Mouse (Mus musculus) CH12.LX (cell line): ENCODE results near the gene Hist2h2aa2. TPM values are rescaled to one million over a fixed set of nuclear protein-coding genes. Genes with fewer than 3 reads are reported as not detected.
"Not testable (repeated sequence)": the region's sequence is repeated elsewhere in the genome, so short reads cannot be mapped to it uniquely, and the experiment has no call there.

ENCODE experiments used
- DNase-seq: peaks from one replicate; pipeline ENCODE4 v3.0.0-alpha.2; 2013; ENCODE audit errors: extremely low read depth
- H3K27ac ChIP-seq: 2 replicates; pipeline ENCODE4 v1.5.1; 2012; ENCODE audit warnings: low read depth, mild to moderate bottlenecking, control low read depth, moderate library complexity; ENCODE audit not compliant: insufficient read depth
- H3K27me3 ChIP-seq: replicated peaks from 2 replicates; pipeline ENCODE3; 2012; ENCODE audit warnings: inconsistent platforms
- H3K36me3 ChIP-seq, 2 experiments: replicated peaks in 1 of 2; 2 replicates each; pipeline versions ENCODE3 to v1.6.1; 2012; ENCODE audit warnings: inconsistent platforms in 1 of 2, low read length in 1 of 2, mild to moderate bottlenecking in 1 of 2, mixed read lengths in 1 of 2, moderate library complexity in 1 of 2; ENCODE audit not compliant: control insufficient read depth in 1 of 2, insufficient read depth in 1 of 2
- H3K4me1 ChIP-seq, 2 experiments: 2 replicates each; pipeline ENCODE4 v1.6.1; 2012; ENCODE audit warnings: inconsistent platforms in 1 of 2, moderate library complexity in 1 of 2; ENCODE audit not compliant: insufficient read depth in 2 of 2, control insufficient read depth in 1 of 2
- H3K4me2 ChIP-seq: 2 replicates; pipeline ENCODE4 v1.6.1; 2012; ENCODE audit warnings: low read depth, mild to moderate bottlenecking, control low read depth; ENCODE audit not compliant: poor library complexity, insufficient read depth, severe bottlenecking
- H3K4me3 ChIP-seq, 3 experiments: fragments of 150-350 bp in 1 of 3; sonication (generic) in 1 of 3; replicated peaks in 1 of 3; 2 replicates each; pipeline versions ENCODE3 to v1.5.1; 2011 to 2012; ENCODE audit warnings: low read depth in 2 of 3, low read length in 2 of 3, mild to moderate bottlenecking in 2 of 3, moderate library complexity in 2 of 3, control low read depth in 1 of 3, improper control_type of control experiment in 1 of 3, inconsistent platforms in 1 of 3, mixed read lengths in 1 of 3; ENCODE audit not compliant: poor library complexity in 1 of 3
- H3K79me2 ChIP-seq: replicated peaks from 2 replicates; pipeline ENCODE4 v1.6.1; 2012; ENCODE audit warnings: mild to moderate bottlenecking, moderate library complexity; ENCODE audit not compliant: control insufficient read depth, poor library complexity, insufficient read depth, severe bottlenecking; ENCODE audit errors: extremely low read depth
- H3K9ac ChIP-seq: 2 replicates; pipeline ENCODE4 v1.6.1; 2012; ENCODE audit warnings: low read depth, mild to moderate bottlenecking, control low read depth, moderate library complexity; ENCODE audit not compliant: insufficient read depth
- H3K9me3 ChIP-seq: replicated peaks from 2 replicates; pipeline ENCODE3; 2012; ENCODE audit warnings: low read length, inconsistent platforms, mixed read lengths
- BHLHE40 ChIP-seq: IDR thresholded peaks from 2 replicates; pipeline ENCODE4 v1.6.1; 2011; ENCODE audit warnings: mild to moderate bottlenecking, low read depth, low read length, improper control_type of control experiment
- ELF1 ChIP-seq: IDR thresholded peaks from 2 replicates; pipeline ENCODE4 v1.6.1; 2014; ENCODE audit warnings: low read depth, mild to moderate bottlenecking, inconsistent platforms, low read length, improper control_type of control experiment
- HCFC1 ChIP-seq: IDR thresholded peaks from 2 replicates; pipeline ENCODE4 v1.6.1; 2012; ENCODE audit warnings: low read depth, mild to moderate bottlenecking, inconsistent platforms, low read length, improper control_type of control experiment
- MXI1 ChIP-seq: IDR thresholded peaks from 2 replicates; pipeline ENCODE4 v1.6.1; 2011; ENCODE audit warnings: mild to moderate bottlenecking, low read depth, low read length, improper control_type of control experiment
- NELFE ChIP-seq: IDR thresholded peaks from 2 replicates; pipeline ENCODE4 v1.6.1; 2011; ENCODE audit warnings: low read depth, low read length, improper control_type of control experiment
- NRF1 ChIP-seq: IDR thresholded peaks from 2 replicates; pipeline ENCODE4 v1.6.1; 2014; ENCODE audit warnings: low read depth, mild to moderate bottlenecking, inconsistent platforms, low read length, improper control_type of control experiment, moderate library complexity
- POLR2A ChIP-seq: IDR thresholded peaks from 2 replicates; pipeline ENCODE4 v1.6.1; 2011; ENCODE audit warnings: low read depth, mild to moderate bottlenecking, improper control_type of control experiment, low read length
- POLR2AphosphoS2 ChIP-seq: IDR thresholded peaks from 2 replicates; pipeline ENCODE4 v1.6.1; 2011; ENCODE audit warnings: low read depth, low read length, improper control_type of control experiment
- TBP ChIP-seq: conservative IDR thresholded peaks from 2 replicates; pipeline ENCODE4 v1.6.1; 2011; ENCODE audit warnings: low read depth, low read length, improper control_type of control experiment
- TCF12 ChIP-seq: IDR thresholded peaks from 2 replicates; pipeline ENCODE4 v1.6.1; 2014; ENCODE audit warnings: low read depth, mild to moderate bottlenecking, inconsistent platforms, low read length, improper control_type of control experiment
- ZMIZ1 ChIP-seq: IDR thresholded peaks from 2 replicates; pipeline ENCODE4 v1.6.1; 2012; ENCODE audit warnings: low read depth, mild to moderate bottlenecking, inconsistent platforms, low read length, improper control_type of control experiment
- ZNF384 ChIP-seq: IDR thresholded peaks from 2 replicates; pipeline ENCODE4 v1.6.1; 2012; ENCODE audit warnings: low read depth, low read length, improper control_type of control experiment, inconsistent platforms
- dilution Hi-C: fragments of 300-500 bp; cut with MboI; formaldehyde crosslinking; loops from 2 replicates; pipeline ENCODE4 v1.14.3; 2020; ENCODE audit warnings: low sequenced_read_pairs; ENCODE audit not compliant: extremely low pct_unique_long_range_greater_than_20kb, extremely low pct_ligation_motif_present
- in situ Hi-C: fragments of 300-500 bp; cut with MboI; formaldehyde crosslinking; loops from 3 replicates; pipeline ENCODE4 v1.14.3; 2019; ENCODE audit warnings: low sequenced_read_pairs, low pct_ligation_motif_present, low pct_unique_long_range_greater_than_20kb, mixed read lengths
- polyA plus RNA-seq: library from polyadenylated mRNA; unstranded; fragments of >175 nt; gene quantifications from 2 replicates; pipeline ENCODE4 v1.2.1, GENCODE M21; 2012; ENCODE audit warnings: low read depth; ENCODE audit not compliant: insufficient read length
- total RNA-seq, 2 experiments: library from RNA; depleted of rRNA; stranded (reverse); fragments of 300-350 nt in 1 of 2; fragments of >200 nt in 1 of 2; gene quantifications; 2 replicates each; pipeline ENCODE4 v1.2.3; 2012 to 2014

Hist2h2aa2 gene
- total and polyA plus RNA-seq, 3 experiments = 2.7 to 5,136 TPM; not detected in 1

GRCm38 (mm10) chr3:96246018-96246417 lies 5.9 kb upstream of the Hist2h2aa2 start:
- peaks cover 10 to 36% of the 10 kb centered on the region in 2 experiments for H3K4me1 ChIP-seq
- DNase-seq, dilution Hi-C loops, H3K79me2 ChIP-seq, H3K36me3 ChIP-seq, H3K9me3 ChIP-seq, H3K4me2 ChIP-seq, in situ Hi-C loops, H3K27me3 ChIP-seq: not testable (repeated sequence)
- TF ChIP-seq POLR2A (peak; percentile 54), ZMIZ1 (0 out of 2 replicates have a peak, but pooled peaks have one; percentile 34), POLR2AphosphoS2 (peak; percentile 76)
- H3K27ac ChIP-seq = peak overlapping the region; percentile 95
- peak overlapping the region; percentile 30 to 69 (median 33) for H3K4me3 ChIP-seq
- H3K9ac ChIP-seq = peak overlapping the region; percentile 62; the same call in 1 of the 2 replicates

- peak; percentile 72 for DNase-seq
- H3K27me3 ChIP-seq, H3K36me3 ChIP-seq, H3K79me2 ChIP-seq, in situ Hi-C loops, dilution Hi-C loops, H3K9me3 ChIP-seq: not testable (repeated sequence)
- peak within 1 kb of the TSS; percentile 66 to 73 (median 69) for H3K4me3 ChIP-seq
- peak; percentile 52 for TF ChIP-seq NRF1
- 0 out of 2 replicates have a peak, but pooled peaks have one; percentile 35 for TF ChIP-seq NELFE
- peak; percentile 85 for TF ChIP-seq TCF12
- peak; percentile 66; the same call in 1 of the 2 replicates for TF ChIP-seq ELF1
- peak; percentile 75 for TF ChIP-seq MXI1
- TF ChIP-seq ZNF384 = peak; percentile 81
- TF ChIP-seq HCFC1 = peak; percentile 11
- peak; percentile 64 for TF ChIP-seq ZMIZ1
- peak; percentile 67 for TF ChIP-seq POLR2A
- TF ChIP-seq TBP = 0 out of 2 replicates have a peak, but pooled peaks have one; percentile 57
- TF ChIP-seq BHLHE40 = 0 out of 2 replicates have a peak, but pooled peaks have one; percentile 19
- peak within 1 kb of the TSS; percentile 87 for H3K9ac ChIP-seq
- peaks cover 10 to 36% of the 10 kb centered on the region in 2 experiments for H3K4me1 ChIP-seq
- peak within 1 kb of the TSS; percentile 95 for H3K27ac ChIP-seq
- H3K4me2 ChIP-seq = peak within 1 kb of the TSS; percentile 59
Measured at GRCm38 (mm10) chr3:96245003-96245886, 5.2 kb upstream of the Hist2h2aa2 start, which contains the start of gene Hist2h2aa1. Gene Hist2h2aa1, plus strand, starts transcription at chr3:96245497.
